Mouse (Mus musculus) c-Kit-positive CD71-negative TER-119-negative erythroid progenitor cells, embryonic 14.5 days (primary cell): ENCODE results near the gene Apaf1.

Source experiments
- DNase-seq: peaks from one replicate; pipeline ENCODE4 v3.0.0-alpha.2; 2013; ENCODE audit warnings: low read depth

Apaf1 gene

GRCm38 (mm10) chr10:90974491-90974890, 108.1 kb downstream of the Apaf1 start:
- DNase-seq, result no peak

GRCm38 (mm10) chr10:90974084-90974483, 108.5 kb downstream of the Apaf1 start:
- no peak for DNase-seq

- no peak for DNase-seq
Measured at GRCm38 (mm10) chr10:90970560-90970959, 112.0 kb downstream of the Apaf1 start.

GRCm38 (mm10) chr10:90969355-90970174, 113.0 kb downstream of the Apaf1 start:
- DNase-seq, result no peak

- no peak for DNase-seq
Measured at GRCm38 (mm10) chr10:90968247-90968646, 114.3 kb downstream of the Apaf1 start.

- DNase-seq, result no peak
Measured at GRCm38 (mm10) chr10:90966821-90967220, 115.7 kb downstream of the Apaf1 start.

- DNase-seq, result no peak
Measured at GRCm38 (mm10) chr10:90965671-90966315, 116.8 kb downstream of the Apaf1 start.

GRCm38 (mm10) chr10:90964511-90964910, 118.1 kb downstream of the Apaf1 start:
- DNase-seq, result no peak

GRCm38 (mm10) chr10:90960374-90960773, 122.2 kb downstream of the Apaf1 start:
- DNase-seq, result no peak

GRCm38 (mm10) chr10:90953821-90954220, 128.7 kb downstream of the Apaf1 start:
- DNase-seq, result no peak

- DNase-seq, result no peak
Measured at GRCm38 (mm10) chr10:90953103-90953709, 129.4 kb downstream of the Apaf1 start.

GRCm38 (mm10) chr10:90947608-90948373, 134.8 kb downstream of the Apaf1 start:
- no peak for DNase-seq

- DNase-seq, result no peak
Measured at GRCm38 (mm10) chr10:90947043-90947442, 135.5 kb downstream of the Apaf1 start.

- no peak for DNase-seq
Measured at GRCm38 (mm10) chr10:90942001-90942700, 140.4 kb downstream of the Apaf1 start.

- DNase-seq, result no peak
Measured at GRCm38 (mm10) chr10:90940521-90941520, 141.7 kb downstream of the Apaf1 start.
